In genomic region chr5:129169090-129169489, GRCm38 (mm10) we compare ENCODE assay signal across 18 mouse cellular contexts.
DNase-seq lines count a peak whose midpoint lies in the region; ATAC-seq lines count a peak whose summit lies in the region.
"Had no signal": no experiment of that assay in that cellular context is flagged by ENCODE, and none has a peak within 500 bp of the region (broad histone marks: within the 10 kb centered on the region; RNA-seq: fewer than 3 reads in every experiment).

No protein-coding gene starts in this region.

- DNase-seq in embryo, embryonic 10.5 days (ENCODE audit: low spot score): peak; percentile 40
- DNase-seq in embryo, embryonic 11 days: no peak
- DNase-seq in hindbrain, embryonic 14.5 days (ENCODE audit: low spot score): no peak
- DNase-seq in midbrain, embryonic 11.5 days (ENCODE audit: low spot score, missing footprints): no peak
- DNase-seq in gastrocnemius, adult 8-10 months (ENCODE audit: low spot score in 2 of 2): no peak
- DNase-seq: adrenal gland, postnatal 14 days; cerebellum, postnatal 10 days; kidney, adult 9 months; layer of hippocampus, postnatal 36 days; liver; liver, postnatal 0 days; spleen, adult 18-20 months; thymus, postnatal 25 days had no signal

- 51% methylated on average over 5 of the region's 5 CpGs for WGBS in hindbrain, embryonic 12.5 days
- WGBS in hindbrain, embryonic 14.5 days: 43% methylated on average over 5 of the region's 5 CpGs
- WGBS in midbrain, embryonic 11.5 days: 78% methylated on average over 5 of the region's 5 CpGs
- 72% methylated on average over 5 of the region's 5 CpGs for WGBS in midbrain, embryonic 13.5 days

- no peak overlapping the region for H3K4me2 ChIP-seq in hindbrain, embryonic 12.5 days (replicated peaks)
- no peak overlapping the region for H3K4me2 ChIP-seq in hindbrain, embryonic 14.5 days (replicated peaks)
- H3K4me2 ChIP-seq in midbrain, embryonic 11.5 days: no peak overlapping the region
- H3K4me2 ChIP-seq in midbrain, embryonic 13.5 days (replicated peaks): no peak overlapping the region
- H3K4me2 ChIP-seq: heart, embryonic 12.5 days had no signal

- no peaks in the 10 kb centered on the region for H3K9me3 ChIP-seq in hindbrain, embryonic 12.5 days (replicated peaks)
- no peaks in the 10 kb centered on the region for H3K9me3 ChIP-seq in hindbrain, embryonic 14.5 days (ENCODE audit: control insufficient read depth, low read length)
- no peaks in the 10 kb centered on the region for H3K9me3 ChIP-seq in midbrain, embryonic 11.5 days (ENCODE audit: control insufficient read depth, low read length)
- H3K9me3 ChIP-seq in midbrain, embryonic 13.5 days: no peaks in the 10 kb centered on the region

- H3K4me1 ChIP-seq in hindbrain, embryonic 12.5 days: peaks cover 13% of the 10 kb centered on the region
- peaks cover 6% of the 10 kb centered on the region; the same call in 1 of the 2 replicates for H3K4me1 ChIP-seq in hindbrain, embryonic 14.5 days (replicated peaks; ENCODE audit: control insufficient read depth, insufficient read depth, low read length)
- peaks cover 6% of the 10 kb centered on the region for H3K4me1 ChIP-seq in midbrain, embryonic 11.5 days (ENCODE audit: control insufficient read depth, insufficient read depth, low read length)
- peaks cover 12% of the 10 kb centered on the region for H3K4me1 ChIP-seq in midbrain, embryonic 13.5 days (replicated peaks)

- no peak overlapping the region for H3K4me3 ChIP-seq in hindbrain, embryonic 12.5 days
- no peak overlapping the region for H3K4me3 ChIP-seq in hindbrain, embryonic 14.5 days (replicated peaks; ENCODE audit: low read length)
- no peak overlapping the region for H3K4me3 ChIP-seq in midbrain, embryonic 11.5 days (ENCODE audit: low read depth, low read length)
- H3K4me3 ChIP-seq in midbrain, embryonic 13.5 days (replicated peaks): no peak overlapping the region
- H3K4me3 ChIP-seq: heart, embryonic 12.5 days; megakaryocyte, embryonic 14.5 days had no signal

- ATAC-seq in hindbrain, embryonic 12.5 days (ENCODE audit: low FRiP score): no peak
- ATAC-seq in hindbrain, embryonic 14.5 days (ENCODE audit: low FRiP score): no peak
- ATAC-seq in midbrain, embryonic 11.5 days (ENCODE audit: low FRiP score): no peak
- ATAC-seq in midbrain, embryonic 13.5 days: no peak
- ATAC-seq: CD4-positive, CD25-positive, alpha-beta regulatory T cell, adult 4 months; liver, postnatal 0 days had no signal

- H3K9ac ChIP-seq in hindbrain, embryonic 12.5 days: no peak overlapping the region
- no peak overlapping the region for H3K9ac ChIP-seq in hindbrain, embryonic 14.5 days
- no peak overlapping the region for H3K9ac ChIP-seq in midbrain, embryonic 11.5 days (ENCODE audit: low read length)
- no peak overlapping the region for H3K9ac ChIP-seq in midbrain, embryonic 13.5 days (replicated peaks)
- H3K9ac ChIP-seq: heart, embryonic 12.5 days; liver, postnatal 0 days had no signal

- H3K27me3 ChIP-seq in hindbrain, embryonic 12.5 days: no peaks in the 10 kb centered on the region
- H3K27me3 ChIP-seq in hindbrain, embryonic 14.5 days (ENCODE audit: control insufficient read depth, insufficient read depth, low read length): no peaks in the 10 kb centered on the region
- no peaks in the 10 kb centered on the region for H3K27me3 ChIP-seq in midbrain, embryonic 11.5 days (ENCODE audit: control insufficient read depth, insufficient read depth, low read length)
- H3K27me3 ChIP-seq in midbrain, embryonic 13.5 days: no peaks in the 10 kb centered on the region

- peak overlapping the region; percentile 3; the same call in 1 of the 2 replicates for H3K27ac ChIP-seq in hindbrain, embryonic 12.5 days
- no peak overlapping the region for H3K27ac ChIP-seq in hindbrain, embryonic 14.5 days
- H3K27ac ChIP-seq in midbrain, embryonic 11.5 days (ENCODE audit: low read depth, low read length): peak overlapping the region; percentile 35; the same call in 1 of the 2 replicates
- no peak overlapping the region for H3K27ac ChIP-seq in midbrain, embryonic 13.5 days

- H3K36me3 ChIP-seq in hindbrain, embryonic 12.5 days: no peaks in the 10 kb centered on the region
- no peaks in the 10 kb centered on the region for H3K36me3 ChIP-seq in hindbrain, embryonic 14.5 days (replicated peaks; ENCODE audit: control insufficient read depth, insufficient read depth)
- no peaks in the 10 kb centered on the region for H3K36me3 ChIP-seq in midbrain, embryonic 11.5 days (ENCODE audit: control insufficient read depth, insufficient read depth, low read length)
- no peaks in the 10 kb centered on the region for H3K36me3 ChIP-seq in midbrain, embryonic 13.5 days
- H3K36me3 ChIP-seq: heart, embryonic 12.5 days had no signal

Comparison
In these comparisons a context has a peak if more than half of its experiments do, and no peak if none do; other contexts are left out.
1. H3K27ac ChIP-seq: peak in hindbrain, embryonic 12.5 days (single experiment) and midbrain, embryonic 11.5 days (single experiment); none in hindbrain, embryonic 14.5 days (single experiment) and midbrain, embryonic 13.5 days (single experiment).